Mouse (Mus musculus) neural tube, embryonic 15.5 days (tissue): ENCODE measurements around the gene Kcnh2. TPM values are rescaled to one million over a fixed set of nuclear protein-coding genes. Genes with fewer than 3 reads are reported as not detected.
"Not testable (repeated sequence)": the region's sequence is repeated elsewhere in the genome, so short reads cannot be mapped to it uniquely, and the experiment has no call there.

ENCODE experiments used
- ATAC-seq: fragments of 200-750 bp; cut with Nextera tagmentation; 2 replicates; pipeline ENCODE4 v1.8.0; 2017; ENCODE audit warnings: mild to moderate bottlenecking, moderate TSS enrichment, moderate library complexity; ENCODE audit not compliant: low FRiP score
- H3K27ac ChIP-seq: fragments of 300-500 bp; sonication (generic); replicated peaks from 2 replicates; pipeline ENCODE4 v1.5.1; 2015; ENCODE audit warnings: mild to moderate bottlenecking, inconsistent platforms
- H3K27me3 ChIP-seq: fragments of 300-500 bp; sonication (generic); replicated peaks from 2 replicates; pipeline ENCODE4 v1.6.1; 2015; ENCODE audit warnings: inconsistent platforms
- H3K36me3 ChIP-seq: fragments of 300-500 bp; sonication (generic); 2 replicates; pipeline ENCODE4 v1.6.1; 2015; ENCODE audit warnings: inconsistent platforms
- H3K4me1 ChIP-seq: fragments of 300-500 bp; sonication (generic); 2 replicates; pipeline ENCODE4 v1.6.1; 2015; ENCODE audit warnings: inconsistent platforms
- H3K4me2 ChIP-seq: fragments of 300-500 bp; sonication (generic); 2 replicates; pipeline ENCODE4 v1.6.1; 2015; ENCODE audit warnings: inconsistent platforms, mild to moderate bottlenecking, moderate library complexity
- H3K4me3 ChIP-seq: fragments of 300-500 bp; sonication (generic); replicated peaks from 2 replicates; pipeline ENCODE4 v1.5.1; 2015; ENCODE audit warnings: mild to moderate bottlenecking, inconsistent platforms
- H3K9ac ChIP-seq: fragments of 300-500 bp; sonication (generic); replicated peaks from 2 replicates; pipeline ENCODE4 v1.6.1; 2015; ENCODE audit warnings: mild to moderate bottlenecking, inconsistent platforms
- H3K9me3 ChIP-seq: fragments of 300-500 bp; sonication (generic); replicated peaks from 2 replicates; pipeline ENCODE4 v1.6.1; 2016; ENCODE audit warnings: inconsistent platforms
- WGBS: fragments of 180-500 bp; shearing (Covaris S2); methylation state at CpG from one replicate; pipeline ENCODE4 v1.1.7; 2015; ENCODE audit warnings: mixed read lengths; 5-methylcytosine and 5-hydroxymethylcytosine counted together
- polyA plus RNA-seq: library from polyadenylated mRNA; unstranded; fragments of >200 nt; fragmentation: Nextera tagmentation; extraction: Ambion mirVana; gene quantifications from 2 replicates; pipeline ENCODE4 v1.2.1, GENCODE M21; 2015

Gene Kcnh2
- 12.7 and 18.2 TPM in 2 replicates for polyA plus RNA-seq

DNA sequence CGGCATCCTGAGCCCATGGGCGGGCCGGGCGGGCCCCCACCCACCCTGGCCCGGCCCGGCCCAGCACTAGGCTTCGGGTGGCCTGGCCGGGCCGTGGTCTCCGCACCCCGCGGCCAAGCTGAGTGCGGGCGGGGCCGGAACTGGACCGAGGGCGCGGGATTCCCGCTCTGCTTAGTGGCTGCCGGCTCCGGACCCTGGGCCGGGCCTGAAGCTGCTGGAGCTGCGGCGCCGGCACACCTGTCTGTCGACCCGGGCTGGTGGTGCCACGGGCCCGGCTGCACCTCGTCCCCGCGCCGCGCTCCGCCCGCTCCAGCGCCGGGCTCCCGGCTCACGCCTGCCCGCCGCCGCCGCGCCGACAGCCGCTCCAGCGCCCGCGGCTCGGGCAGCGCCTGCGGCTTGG, at the start of gene Kcnh2:
Gene Kcnh2, minus strand, starts transcription at position 327 of the 400 bp plus-strand sequence.
- Histone ChIP-seq H3K9ac (peak within 1 kb of the TSS; percentile 86), H3K4me3 (peak within 1 kb of the TSS; percentile 83), H3K4me1 (peaks cover 60% of the 10 kb centered on the region), H3K27ac (peak within 1 kb of the TSS; percentile 94), H3K27me3 (no peaks in the 10 kb centered on the region), H3K36me3 (no peaks in the 10 kb centered on the region), H3K4me2 (peak within 1 kb of the TSS; percentile 95), H3K9me3 (no peaks in the 10 kb centered on the region)
- ATAC-seq: peak; percentile 37
- 0% methylated on average over 37 of the region's 53 CpGs for WGBS

- 90% methylated on average over 11 of the region's 11 CpGs for WGBS
- peaks cover 18% of the 10 kb centered on the region for H3K36me3 ChIP-seq
- no peaks in the 10 kb centered on the region for H3K27me3 ChIP-seq
- no peak for ATAC-seq
- H3K9ac ChIP-seq: no peak overlapping the region
- H3K4me2 ChIP-seq: no peak overlapping the region
- no peak overlapping the region for H3K4me3 ChIP-seq
- H3K27ac ChIP-seq: no peak overlapping the region
- no peaks in the 10 kb centered on the region for H3K9me3 ChIP-seq
- peaks cover 8% of the 10 kb centered on the region for H3K4me1 ChIP-seq
These were observed 49.0 kb upstream of the Kcnh2 start for GRCm38 (mm10) chr5:24400362-24400761.

DNA sequence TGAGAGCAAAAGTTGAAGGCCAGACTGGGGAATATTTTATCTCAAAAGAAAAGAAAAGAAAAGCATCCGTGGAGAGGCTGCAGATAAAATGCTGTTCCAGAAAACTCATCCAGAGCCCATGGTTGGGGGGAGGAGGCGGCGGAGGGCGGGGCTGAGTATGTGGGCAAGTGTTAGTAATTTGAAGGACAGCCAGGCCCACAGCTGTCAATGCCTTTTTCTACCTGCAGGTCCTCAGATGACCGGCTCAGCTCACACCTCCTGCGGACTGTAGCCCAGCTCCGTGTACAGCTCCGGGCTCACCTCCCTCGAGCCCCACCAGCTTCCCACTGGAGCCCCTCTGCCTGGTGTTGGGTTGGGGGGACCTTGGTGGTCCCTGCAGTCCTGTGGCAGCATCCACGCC, 48.3 kb upstream of the Kcnh2 start:
- Histone ChIP-seq H3K4me2 (no peak overlapping the region), H3K4me3 (no peak overlapping the region), H3K27me3 (no peaks in the 10 kb centered on the region), H3K9ac (no peak overlapping the region), H3K36me3 (peaks cover 14% of the 10 kb centered on the region), H3K4me1 (peaks cover 15% of the 10 kb centered on the region), H3K9me3 (no peaks in the 10 kb centered on the region), H3K27ac (no peak overlapping the region)
- ATAC-seq: no peak
- 91% methylated on average over 10 of the region's 10 CpGs for WGBS

GRCm38 (mm10) chr5:24396254-24396653, 44.9 kb upstream of the Kcnh2 start:
- H3K27me3 ChIP-seq, H3K4me3 ChIP-seq, H3K9me3 ChIP-seq, H3K36me3 ChIP-seq, H3K4me2 ChIP-seq, H3K9ac ChIP-seq, H3K27ac ChIP-seq, ATAC-seq: not testable (repeated sequence)
- H3K4me1 ChIP-seq: peaks cover 18% of the 10 kb centered on the region
- WGBS: 92% methylated on average over 6 of the region's 6 CpGs

GRCm38 (mm10) chr5:24394165-24394894, 42.9 kb upstream of the Kcnh2 start:
- WGBS: under 1% methylated on average over 36 of the region's 36 CpGs
- H3K27me3 ChIP-seq: no peaks in the 10 kb centered on the region
- peak overlapping the region; percentile 62 for H3K4me3 ChIP-seq
- peaks cover 18% of the 10 kb centered on the region for H3K4me1 ChIP-seq
- H3K9me3 ChIP-seq: no peaks in the 10 kb centered on the region
- H3K36me3 ChIP-seq: no peaks in the 10 kb centered on the region
- peak; percentile 96 for ATAC-seq
- peak overlapping the region; percentile 60 for H3K9ac ChIP-seq
- H3K4me2 ChIP-seq: peak overlapping the region; percentile 60
- H3K27ac ChIP-seq: peak overlapping the region; percentile 95

GRCm38 (mm10) chr5:24393392-24393997, 42.1 kb upstream of the Kcnh2 start, which contains the start of gene Abcb8:
Gene Abcb8, plus strand, starts transcription at chr5:24393663.
- 17% methylated on average over 7 of the region's 7 CpGs for WGBS
- peak within 1 kb of the TSS; percentile 60 for H3K4me2 ChIP-seq
- no peaks in the 10 kb centered on the region for H3K36me3 ChIP-seq
- peaks cover 22% of the 10 kb centered on the region for H3K4me1 ChIP-seq
- H3K9me3 ChIP-seq: no peaks in the 10 kb centered on the region
- peak within 1 kb of the TSS; percentile 60 for H3K9ac ChIP-seq
- peaks cover 3% of the 10 kb centered on the region; the same call in 1 of the 2 replicates for H3K27me3 ChIP-seq
- H3K4me3 ChIP-seq: peak within 1 kb of the TSS; percentile 62
- no peak for ATAC-seq
- H3K27ac ChIP-seq: peak within 1 kb of the TSS; percentile 95

GRCm38 (mm10) chr5:24392724-24393123, 41.3 kb upstream of the Kcnh2 start:
- Histone ChIP-seq H3K36me3 (no peaks in the 10 kb centered on the region), H3K27me3 (peaks cover 7% of the 10 kb centered on the region; the same call in 1 of the 2 replicates), H3K4me2 (no peak overlapping the region), H3K4me1 (peaks cover 29% of the 10 kb centered on the region), H3K9me3 (no peaks in the 10 kb centered on the region), H3K4me3 (no peak overlapping the region), H3K27ac (no peak overlapping the region), H3K9ac (no peak overlapping the region)
- ATAC-seq: no peak
- 79% methylated on average over 7 of the region's 7 CpGs for WGBS

DNA sequence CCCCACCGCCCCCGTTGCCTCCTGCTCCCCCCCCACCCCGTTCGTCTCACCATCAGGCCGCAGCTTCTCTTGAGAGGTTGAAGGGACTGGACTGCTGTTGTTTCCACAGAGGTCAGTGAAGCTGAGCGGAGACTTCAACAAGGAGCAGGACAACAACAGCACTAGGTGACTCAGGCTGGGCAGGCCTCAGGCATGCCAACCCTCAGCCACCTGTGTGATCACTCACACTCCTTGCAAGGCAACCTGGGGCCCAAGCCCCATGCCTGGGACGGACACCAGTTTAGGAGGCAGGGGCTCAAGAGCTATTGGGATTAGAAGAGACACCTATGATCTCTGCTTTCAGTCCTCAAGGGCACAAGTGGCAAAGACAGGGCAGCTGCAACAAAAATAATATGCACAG, 40.5 kb upstream of the Kcnh2 start, which contains the start of gene Atg9b:
Gene Atg9b, minus strand, starts transcription at position 280 of the 400 bp plus-strand sequence.
- Histone ChIP-seq H3K9me3 (no peaks in the 10 kb centered on the region), H3K36me3 (no peaks in the 10 kb centered on the region), H3K27me3 (peaks cover 9% of the 10 kb centered on the region; the same call in 1 of the 2 replicates), H3K4me1 (peaks cover 38% of the 10 kb centered on the region), H3K4me2 (no peak within 1 kb of the TSS), H3K27ac (no peak within 1 kb of the TSS), H3K4me3 (no peak within 1 kb of the TSS), H3K9ac (no peak within 1 kb of the TSS)
- no peak for ATAC-seq
- 92% methylated on average over 7 of the region's 7 CpGs for WGBS

DNA sequence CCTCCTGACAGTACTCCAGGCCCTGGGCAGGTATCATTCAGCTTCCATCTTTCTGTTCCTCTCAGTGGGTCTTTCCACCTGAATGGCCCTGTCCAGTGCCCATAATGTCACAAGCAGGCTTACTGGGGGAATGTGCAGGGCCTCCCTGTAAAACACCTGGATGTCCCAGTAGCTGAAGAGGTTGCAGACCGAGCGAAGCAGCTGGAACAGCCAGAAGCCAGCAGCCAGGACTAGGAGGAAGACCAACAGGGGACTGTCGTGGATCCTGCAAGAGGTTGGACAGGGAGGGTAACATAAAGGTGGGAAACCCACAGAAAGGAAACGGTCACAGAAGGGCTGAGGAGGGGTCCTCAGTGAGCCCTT, 38.2 kb upstream of the Kcnh2 start:
- 74% methylated on average over 4 of the region's 4 CpGs for WGBS
- H3K36me3 ChIP-seq: no peaks in the 10 kb centered on the region
- H3K4me2 ChIP-seq: no peak overlapping the region
- H3K4me1 ChIP-seq: peaks cover 30% of the 10 kb centered on the region
- ATAC-seq: no peak
- H3K4me3 ChIP-seq: no peak overlapping the region
- no peak overlapping the region for H3K9ac ChIP-seq
- H3K9me3 ChIP-seq: no peaks in the 10 kb centered on the region
- H3K27ac ChIP-seq: no peak overlapping the region
- H3K27me3 ChIP-seq: peaks cover 22% of the 10 kb centered on the region; the same call in 1 of the 2 replicates

GRCm38 (mm10) chr5:24389011-24389657, 37.7 kb upstream of the Kcnh2 start:
- no peak for ATAC-seq
- Histone ChIP-seq H3K36me3 (no peaks in the 10 kb centered on the region), H3K27ac (no peak overlapping the region), H3K9me3 (no peaks in the 10 kb centered on the region), H3K27me3 (peaks cover 22% of the 10 kb centered on the region; the same call in 1 of the 2 replicates), H3K4me2 (no peak overlapping the region), H3K4me1 (peaks cover 34% of the 10 kb centered on the region), H3K9ac (no peak overlapping the region), H3K4me3 (no peak overlapping the region)
- WGBS: 53% methylated on average over 7 of the region's 7 CpGs

DNA sequence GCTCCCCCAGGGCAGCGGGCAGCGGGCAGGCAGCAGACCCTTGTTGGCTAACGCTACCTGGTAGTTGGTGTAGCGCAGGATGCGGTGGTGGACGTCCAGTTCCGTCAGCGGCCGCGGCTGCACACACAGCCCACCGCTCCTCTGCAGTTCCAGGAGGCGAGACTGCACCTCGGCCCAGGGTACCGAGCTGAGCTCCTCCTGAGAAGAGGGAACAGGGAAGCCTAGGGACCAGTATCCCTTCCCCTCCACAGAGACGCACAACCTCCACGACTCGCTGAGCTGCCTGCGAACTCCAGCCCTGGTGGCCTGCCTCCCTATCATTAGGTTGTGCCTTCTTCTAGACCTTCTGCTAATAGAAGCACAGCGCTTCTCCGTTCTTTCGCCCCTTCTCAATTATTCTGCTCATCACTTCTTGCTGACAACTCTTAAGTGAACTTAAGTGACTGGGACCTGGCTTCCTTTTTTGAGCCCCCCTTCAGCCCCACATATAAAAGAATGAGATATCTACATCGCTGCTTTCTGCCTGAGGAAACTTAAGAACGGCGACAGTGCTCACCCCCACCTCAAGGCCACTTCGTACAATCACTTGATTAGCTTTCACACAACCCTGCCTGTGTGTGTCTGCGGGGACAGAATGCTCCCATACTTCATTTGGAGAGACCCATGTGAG, 37.0 kb upstream of the Kcnh2 start:
- peaks cover 33% of the 10 kb centered on the region for H3K4me1 ChIP-seq

More for the DNA sequence above, 37.0 kb upstream of the Kcnh2 start:
- H3K9ac ChIP-seq: peak overlapping the region; percentile 56
- H3K27me3 ChIP-seq: peaks cover 22% of the 10 kb centered on the region; the same call in 1 of the 2 replicates
- H3K36me3 ChIP-seq: no peaks in the 10 kb centered on the region
- H3K27ac ChIP-seq: peak overlapping the region; percentile 48; the same call in 1 of the 2 replicates
- H3K9me3 ChIP-seq: no peaks in the 10 kb centered on the region
- WGBS: 25% methylated on average over 26 of the region's 26 CpGs
- peak overlapping the region; percentile 99 for H3K4me2 ChIP-seq
- no peak for ATAC-seq
- peak overlapping the region; percentile 49 for H3K4me3 ChIP-seq
